Mouse (Mus musculus): ENCODE measurements around the gene Tmtc1.

Gene Tmtc1

GRCm38 (mm10) chr6:148366629-148367028 is 77.6 kb downstream of the Tmtc1 start:
- no peak for DNase-seq

GRCm38 (mm10) chr6:148363162-148363561 is 81.0 kb downstream of the Tmtc1 start:
- no peak for DNase-seq

- DNase-seq = no peak
Observed at GRCm38 (mm10) chr6:148362475-148362874, 81.7 kb downstream of the Tmtc1 start.

- DNase-seq = no peak
Observed at GRCm38 (mm10) chr6:148359348-148359905, 84.8 kb downstream of the Tmtc1 start.

GRCm38 (mm10) chr6:148358580-148359246 is 85.5 kb downstream of the Tmtc1 start:
- DNase-seq = no peak

- DNase-seq = no peak
Observed at GRCm38 (mm10) chr6:148356141-148356540, 88.0 kb downstream of the Tmtc1 start.

GRCm38 (mm10) chr6:148354509-148355474 is 89.4 kb downstream of the Tmtc1 start:
- peak; percentile 74 for DNase-seq

GRCm38 (mm10) chr6:148354151-148354508 is 90.1 kb downstream of the Tmtc1 start:
- no peak for DNase-seq

- DNase-seq = no peak
Observed at GRCm38 (mm10) chr6:148345001-148345400, 99.2 kb downstream of the Tmtc1 start.

GRCm38 (mm10) chr6:148342191-148342590 is 102.0 kb downstream of the Tmtc1 start:
- no peak for DNase-seq

GRCm38 (mm10) chr6:148341765-148342164 is 102.4 kb downstream of the Tmtc1 start:
- no peak for DNase-seq

GRCm38 (mm10) chr6:148338326-148338957 is 105.7 kb downstream of the Tmtc1 start:
- no peak for DNase-seq

- no peak for DNase-seq
Observed at GRCm38 (mm10) chr6:148336290-148336955, 107.8 kb downstream of the Tmtc1 start.

- DNase-seq = no peak
Observed at GRCm38 (mm10) chr6:148331916-148332315, 112.3 kb downstream of the Tmtc1 start.

- no peak for DNase-seq
Observed at GRCm38 (mm10) chr6:148329976-148330375, 114.2 kb downstream of the Tmtc1 start.

- DNase-seq = no peak
Observed at GRCm38 (mm10) chr6:148328928-148329327, 115.3 kb downstream of the Tmtc1 start.

- DNase-seq = no peak
Observed at GRCm38 (mm10) chr6:148328130-148328529, 116.1 kb downstream of the Tmtc1 start.

- no peak for DNase-seq
Observed at GRCm38 (mm10) chr6:148318736-148319135, 125.5 kb downstream of the Tmtc1 start.

- DNase-seq = no peak
Observed at GRCm38 (mm10) chr6:148315571-148316080, 128.6 kb downstream of the Tmtc1 start.

- no peak for DNase-seq
Observed at GRCm38 (mm10) chr6:148315106-148315505, 129.1 kb downstream of the Tmtc1 start.

GRCm38 (mm10) chr6:148310981-148311380 is 133.2 kb downstream of the Tmtc1 start:
- no peak for DNase-seq

GRCm38 (mm10) chr6:148305821-148306220 is 138.4 kb downstream of the Tmtc1 start:
- DNase-seq = no peak
